Mouse (Mus musculus) liver, adult 2 months (tissue): ENCODE results near the gene Ccdc141.

Source experiments
- CTCF ChIP-seq: fragments of 200-500 bp; IDR thresholded peaks from 2 replicates; pipeline ENCODE4 v1.5.1; 2011; ENCODE audit warnings: low read depth, low read length, control low read depth
- POLR2A ChIP-seq: fragments of 200-500 bp; IDR thresholded peaks from 2 replicates; pipeline ENCODE4 v1.6.1; 2011; ENCODE audit warnings: low read length, control low read depth; ENCODE audit not compliant: insufficient read depth; ENCODE audit errors: extremely low read depth

DNA sequence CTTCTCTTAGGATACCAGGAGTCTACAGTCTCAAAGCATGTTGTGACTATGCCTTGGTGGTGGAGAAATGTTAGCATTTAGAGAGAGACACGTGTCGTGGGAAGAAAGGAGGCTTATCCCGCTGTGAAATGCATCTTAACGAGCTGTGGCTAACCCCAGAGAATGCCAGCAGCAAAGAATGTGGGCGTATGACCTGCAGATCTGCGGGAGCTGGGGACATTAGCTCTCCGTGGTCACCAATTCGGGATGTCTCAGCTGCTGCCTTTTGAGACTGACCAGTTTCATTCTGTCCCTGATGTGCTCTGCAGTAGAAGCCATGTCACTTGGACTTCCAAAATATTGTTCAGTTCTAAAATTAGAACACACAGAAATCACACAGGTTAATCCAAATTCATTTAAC is 16.5 kb upstream of the Ccdc141 start:
- TF ChIP-seq POLR2A, result no peak
- TF ChIP-seq CTCF, result no peak
